Mouse (Mus musculus) CH12F3 (cell line): ENCODE results near the gene Fez2.

Source experiments
- in situ Hi-C: fragments of 300-500 bp; cut with MboI; formaldehyde crosslinking; loops from 2 replicates; pipeline ENCODE4 v1.14.3; 2020; ENCODE audit warnings: low sequenced_read_pairs

The Fez2 gene

DNA sequence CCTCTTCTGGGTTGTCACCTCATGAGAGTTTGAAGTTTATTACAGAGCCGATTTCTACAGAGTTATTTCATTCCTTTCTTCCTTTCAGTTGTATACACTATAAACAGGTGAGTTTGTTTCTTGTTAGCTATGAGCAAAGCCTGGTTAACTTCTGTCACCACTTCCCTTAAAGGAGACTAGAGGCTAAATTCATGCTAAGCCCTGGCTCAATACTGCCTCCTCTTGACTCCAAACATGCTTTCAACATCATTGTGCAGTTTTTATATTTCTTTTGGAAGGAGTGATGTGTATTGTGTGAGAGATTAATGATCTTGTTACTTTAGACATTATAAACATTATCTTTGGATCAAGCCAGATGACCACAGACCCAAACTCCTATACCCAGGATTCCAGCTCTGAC lies 47.5 kb downstream of the Fez2 start:
- in situ Hi-C loops, result no loop called here

DNA sequence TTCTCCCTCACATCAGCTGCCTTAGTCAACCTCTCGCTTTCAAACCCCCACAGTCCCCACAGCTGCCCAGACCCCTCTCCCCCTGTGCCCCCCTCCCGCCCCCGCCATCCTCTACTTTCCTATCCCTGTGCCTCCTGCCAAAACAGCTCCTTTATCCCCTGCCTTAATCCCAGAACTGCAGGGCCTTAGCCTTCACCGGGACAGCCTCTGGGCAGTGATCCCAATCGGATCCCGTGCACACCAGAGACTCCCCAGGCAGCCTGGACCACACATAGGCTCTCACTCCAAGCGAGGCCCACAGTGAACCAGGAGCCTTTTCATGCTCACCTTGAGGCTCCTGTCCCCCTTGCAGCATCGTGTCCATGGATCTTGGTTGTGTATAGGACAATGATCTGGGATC lies 49.5 kb downstream of the Fez2 start:
- in situ Hi-C loops, result no loop called here

DNA sequence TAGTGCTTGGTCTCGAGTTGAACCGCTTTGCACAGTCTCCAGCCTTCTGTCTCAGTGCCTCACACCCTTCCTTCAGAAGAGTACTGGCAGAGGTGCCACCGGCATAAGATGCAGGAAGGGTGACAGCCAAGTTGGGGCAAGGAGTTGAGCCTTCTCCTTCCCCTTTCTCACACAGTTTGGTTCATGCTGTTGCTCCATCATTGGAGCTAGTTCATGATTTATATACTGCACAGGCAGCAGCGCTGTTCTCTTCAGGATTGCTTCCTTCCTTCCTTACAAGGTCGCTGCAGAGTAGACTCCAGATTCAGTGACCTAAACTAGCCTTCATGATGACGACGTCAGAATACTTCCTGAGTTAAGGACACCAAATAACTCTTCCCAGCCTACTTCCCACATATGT lies 51.9 kb downstream of the Fez2 start:
- in situ Hi-C loops, result no loop called here

DNA sequence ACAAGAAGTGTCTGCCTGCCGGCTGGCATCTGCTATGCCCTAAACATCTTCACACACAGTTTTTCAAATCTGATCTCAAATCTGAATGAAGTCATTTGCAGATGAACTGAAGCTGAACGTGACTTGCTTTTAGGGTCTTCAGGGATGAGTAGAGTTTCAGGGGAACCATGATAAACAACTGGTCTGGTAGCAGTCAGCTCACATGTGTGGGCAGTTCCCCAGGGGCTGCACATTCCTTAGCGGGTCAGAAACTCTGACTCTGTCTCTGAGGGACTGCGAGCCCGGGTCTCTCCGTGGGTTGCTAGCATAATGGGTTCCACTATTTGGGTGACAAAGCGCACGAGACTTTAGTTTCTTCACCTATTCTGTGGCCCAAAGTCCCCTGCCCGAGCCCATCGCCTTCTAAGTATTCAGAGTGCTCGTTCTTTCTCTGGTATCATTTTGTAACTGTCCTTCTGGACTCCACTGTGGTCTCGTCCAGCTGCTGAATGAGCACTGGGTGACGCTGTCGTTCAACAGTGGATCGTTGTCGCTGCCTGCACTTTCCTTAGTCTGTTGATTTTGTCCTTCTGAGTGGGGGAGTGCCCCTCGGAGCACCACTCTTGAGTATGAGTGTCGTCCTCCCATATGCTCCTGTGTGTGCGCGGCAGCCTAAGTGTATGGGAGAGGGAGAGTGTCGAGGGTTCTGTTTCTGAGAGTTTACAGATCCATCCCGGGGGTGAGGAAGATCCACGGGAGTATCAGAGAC lies 53.2 kb downstream of the Fez2 start:
- in situ Hi-C loops, result no loop called here

DNA sequence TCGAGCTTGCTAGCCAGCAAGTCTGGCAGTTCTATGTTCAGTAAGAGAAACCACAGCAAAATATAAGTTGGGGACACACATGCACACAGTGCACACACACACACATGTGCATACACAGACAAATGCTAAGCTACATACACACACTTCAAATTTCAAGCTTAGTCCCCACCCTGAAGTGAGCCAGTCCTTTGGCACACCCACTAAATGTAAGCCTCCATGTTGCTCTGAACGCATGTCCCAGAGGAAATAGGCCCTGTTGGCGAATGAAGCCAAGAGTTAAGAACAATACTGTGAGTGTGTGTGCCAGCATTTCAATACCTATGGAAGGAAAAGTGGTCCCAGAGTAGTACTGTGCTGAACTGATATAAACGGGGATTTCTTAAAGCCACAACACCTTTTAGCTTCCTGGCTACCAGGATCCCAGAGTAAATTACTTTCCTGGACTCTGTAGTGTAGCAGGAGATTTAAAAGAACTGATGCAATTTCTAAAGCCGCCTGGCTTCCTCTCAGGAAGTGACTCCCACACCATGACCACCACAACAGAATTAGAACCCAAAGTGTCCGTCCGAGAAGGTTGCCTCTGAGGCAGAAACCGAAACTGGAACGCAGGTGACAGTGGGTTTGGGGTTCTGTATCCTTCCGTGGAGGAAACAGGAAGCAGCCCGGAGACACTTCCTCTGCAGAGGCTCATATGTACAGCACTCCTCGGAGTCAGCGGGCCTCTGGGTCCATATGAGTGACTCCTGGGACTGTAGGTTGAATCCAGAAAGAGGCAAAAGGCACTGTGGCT lies 55.8 kb downstream of the Fez2 start:
- in situ Hi-C loops, result no loop called here

DNA sequence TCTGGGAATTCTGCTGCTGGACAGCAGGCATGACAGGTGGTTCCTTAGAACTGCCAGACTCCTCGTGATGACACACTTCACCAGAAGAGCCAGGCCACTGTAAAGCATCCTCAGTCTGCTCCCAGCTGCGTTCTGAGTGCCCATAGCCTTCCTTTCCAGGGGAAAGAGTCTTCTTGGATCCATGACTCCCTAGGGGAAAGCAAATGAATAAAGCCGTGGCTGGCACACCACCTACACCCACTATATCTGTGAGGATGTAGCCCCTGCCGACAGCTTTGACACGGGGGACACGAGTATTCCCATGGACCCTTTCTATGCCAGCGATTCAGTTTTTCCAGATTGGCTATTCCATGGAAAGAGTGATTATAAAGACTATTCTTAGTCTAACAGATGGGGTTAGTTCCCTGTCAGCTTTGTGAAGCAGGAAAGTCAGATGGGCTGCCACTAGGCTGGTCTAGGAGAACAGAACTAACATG lies 59.7 kb downstream of the Fez2 start:
- in situ Hi-C loops, result no loop called here

DNA sequence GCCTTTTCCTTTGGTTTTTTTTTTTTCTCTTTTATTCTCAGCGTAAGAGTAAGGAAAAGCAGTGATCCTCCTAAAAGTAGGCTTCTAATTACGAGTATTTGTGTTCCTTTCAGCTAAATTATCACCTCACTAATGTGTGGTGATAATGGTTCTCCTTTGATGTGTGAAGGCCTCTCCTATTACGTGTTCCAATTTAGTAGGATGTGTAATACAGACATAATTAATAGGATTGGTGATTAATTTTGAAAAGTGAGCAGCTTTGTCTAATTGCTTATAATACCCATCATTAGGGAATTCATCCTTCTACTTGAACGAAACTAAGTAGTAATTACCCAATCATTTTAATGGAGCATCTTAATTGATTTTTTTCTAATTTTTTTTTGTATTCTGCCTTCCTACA lies 60.2 kb downstream of the Fez2 start:
- in situ Hi-C loops, result no loop called here

DNA sequence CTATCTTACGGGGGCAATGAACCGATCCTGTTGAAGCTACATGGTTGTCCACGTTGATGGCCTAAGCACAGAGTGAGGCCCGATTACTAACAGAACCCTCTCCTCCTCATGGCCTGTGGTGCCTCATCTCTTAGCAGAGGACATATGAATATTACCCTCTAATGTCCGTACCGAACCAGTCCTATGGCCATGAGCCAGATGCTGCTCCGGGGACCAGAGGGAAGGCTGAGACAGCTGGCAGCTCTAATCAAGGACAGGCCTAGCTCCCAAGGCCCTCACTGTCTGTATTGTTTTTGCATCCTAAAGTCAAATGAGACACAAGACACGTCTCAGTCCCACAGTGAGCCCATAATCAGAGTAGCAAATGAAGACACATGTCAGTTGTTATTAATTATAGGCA lies 62.3 kb downstream of the Fez2 start:
- in situ Hi-C loops, result no loop called here

DNA sequence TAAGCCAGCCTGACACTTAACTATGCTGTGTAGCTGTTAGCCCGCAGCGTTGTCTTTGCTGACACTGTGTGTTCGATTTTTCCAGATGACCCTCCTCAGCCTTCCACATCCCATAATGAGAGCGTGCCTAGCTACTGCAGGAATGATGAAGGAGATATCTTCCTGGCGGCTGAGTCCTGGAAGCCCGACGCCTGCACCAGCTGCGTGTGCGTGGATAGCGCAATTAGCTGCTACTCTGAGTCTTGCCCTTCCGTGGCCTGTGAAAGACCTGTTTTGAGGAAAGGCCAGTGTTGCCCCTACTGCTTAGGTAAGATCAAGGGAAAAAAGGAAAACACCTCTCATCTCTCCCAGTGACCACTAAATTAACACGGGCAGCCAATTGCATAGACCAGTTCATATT lies 63.1 kb downstream of the Fez2 start:
- in situ Hi-C loops, result no loop called here

DNA sequence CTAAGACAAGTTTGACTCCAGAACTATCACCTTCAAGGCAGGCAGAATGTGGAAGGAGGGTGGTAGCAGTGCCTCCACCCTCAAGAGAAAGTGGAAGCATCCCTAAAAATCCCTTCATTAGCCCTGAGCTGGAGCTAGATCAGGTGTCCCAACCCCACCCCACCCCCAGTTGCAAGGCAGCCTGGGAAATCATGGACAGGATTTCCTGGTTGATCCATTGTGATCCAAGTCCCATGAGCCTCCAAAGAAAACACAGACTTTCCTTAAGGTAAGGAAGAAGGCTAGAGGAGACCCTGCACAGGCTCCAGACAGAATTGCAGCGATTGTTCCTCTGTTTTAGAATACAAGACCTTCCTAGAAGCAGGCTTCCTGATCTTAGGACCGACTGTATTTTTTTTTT lies 63.5 kb downstream of the Fez2 start:
- in situ Hi-C loops, result no loop called here

DNA sequence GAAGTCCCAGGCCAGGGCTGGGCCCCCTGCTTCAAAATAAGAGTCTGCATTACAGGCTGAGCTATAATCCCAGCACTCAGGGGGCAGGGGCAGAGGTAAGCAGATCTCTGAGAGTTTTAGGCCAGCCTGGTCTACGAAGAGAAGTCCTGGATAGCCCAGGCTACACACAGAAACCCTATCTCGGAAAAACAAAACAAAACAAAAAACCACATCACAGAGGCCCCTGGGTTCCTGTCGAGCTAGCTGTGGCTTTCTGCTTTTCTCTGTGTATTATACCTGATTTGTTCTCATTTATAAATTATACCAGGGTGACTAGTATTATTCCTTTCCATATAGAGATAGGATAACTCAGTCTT lies 65.5 kb downstream of the Fez2 start:
- in situ Hi-C loops, result no loop called here

DNA sequence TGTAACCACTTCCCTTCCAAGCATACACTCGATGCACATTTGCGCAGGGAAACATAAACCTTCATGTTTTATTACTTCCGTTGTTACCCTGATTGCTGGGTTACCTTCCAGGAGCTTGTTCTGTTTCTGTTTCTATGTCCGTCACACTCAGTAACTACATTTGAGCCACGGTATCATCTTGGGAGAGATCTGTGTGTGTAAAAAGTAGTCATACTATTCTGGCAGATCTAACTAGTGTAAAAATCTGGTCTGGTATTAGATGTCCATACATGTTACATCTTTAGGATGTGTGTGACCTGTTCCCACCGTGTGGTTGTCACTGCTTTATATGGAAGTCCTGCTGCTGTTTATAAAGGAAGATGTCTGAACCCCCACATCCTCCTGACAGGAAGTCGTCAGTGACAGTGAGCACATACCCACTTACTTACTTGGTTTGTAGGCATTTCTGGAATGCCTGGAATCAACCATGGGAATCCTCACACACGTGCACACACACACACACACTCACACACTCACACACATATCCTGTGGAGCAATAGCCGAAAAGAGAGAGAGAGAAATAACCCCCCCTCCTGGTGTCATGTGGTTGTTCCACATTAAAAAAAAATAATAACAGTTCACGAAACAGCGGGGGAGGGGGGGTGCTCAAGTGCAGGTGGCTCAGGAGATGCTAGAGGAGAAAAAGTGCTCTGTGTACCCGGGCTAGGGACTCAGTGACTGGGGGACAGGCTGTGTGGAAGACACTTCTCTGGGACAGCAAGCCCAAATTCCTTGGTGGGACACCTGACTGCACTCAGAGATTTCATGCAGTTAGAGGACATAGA lies 66.1 kb downstream of the Fez2 start:
- in situ Hi-C loops, result no loop called here

DNA sequence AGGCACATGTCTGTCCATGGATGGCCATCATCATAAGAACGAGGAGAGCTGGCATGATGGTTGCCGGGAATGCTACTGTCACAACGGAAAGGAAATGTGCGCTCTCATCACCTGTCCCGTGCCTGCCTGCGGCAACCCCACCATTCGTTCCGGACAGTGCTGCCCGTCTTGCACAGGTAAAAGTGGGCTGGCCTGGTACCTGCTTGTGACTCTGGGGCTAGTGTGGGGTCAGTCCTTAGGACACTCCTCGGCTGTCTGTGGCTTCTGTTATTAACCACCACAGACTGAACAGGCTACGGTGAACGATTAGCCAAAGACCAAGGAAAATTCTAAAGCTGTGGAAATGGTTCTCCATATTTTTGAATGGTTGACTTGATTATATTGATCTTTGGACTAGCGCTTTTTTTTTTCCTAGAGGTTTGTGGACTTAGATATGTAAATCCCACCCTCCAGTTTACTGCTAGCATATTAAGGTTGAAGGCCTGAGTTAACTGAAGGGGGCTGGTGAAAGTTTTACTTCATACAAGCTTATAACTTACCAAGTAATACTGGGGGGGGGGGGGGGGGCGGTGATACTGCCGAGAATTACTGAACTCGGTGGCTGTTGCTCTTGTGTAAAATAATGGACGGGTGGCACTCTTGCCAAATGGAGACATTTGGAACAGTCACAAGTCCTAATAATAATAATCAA lies 70.7 kb downstream of the Fez2 start:
- in situ Hi-C loops, result no loop called here

DNA sequence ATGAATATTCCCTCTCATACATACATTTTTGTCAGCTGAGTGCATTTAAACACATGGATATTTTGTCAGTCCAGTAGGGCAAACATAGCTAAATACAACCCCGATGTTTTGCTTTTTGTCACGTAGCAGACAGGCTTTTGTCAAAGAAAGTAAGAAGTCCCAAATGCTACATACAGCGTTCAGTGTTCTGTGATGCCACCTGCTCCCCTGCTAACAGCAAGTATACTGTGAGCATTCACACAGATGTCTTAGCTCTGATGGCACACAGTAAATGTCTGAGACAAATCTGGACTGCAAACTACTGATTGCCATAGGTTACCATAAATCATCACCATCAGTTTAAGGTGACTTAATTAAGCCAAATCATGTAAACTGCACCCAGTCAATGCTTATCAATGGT lies 74.3 kb downstream of the Fez2 start:
- in situ Hi-C loops, result no loop called here

DNA sequence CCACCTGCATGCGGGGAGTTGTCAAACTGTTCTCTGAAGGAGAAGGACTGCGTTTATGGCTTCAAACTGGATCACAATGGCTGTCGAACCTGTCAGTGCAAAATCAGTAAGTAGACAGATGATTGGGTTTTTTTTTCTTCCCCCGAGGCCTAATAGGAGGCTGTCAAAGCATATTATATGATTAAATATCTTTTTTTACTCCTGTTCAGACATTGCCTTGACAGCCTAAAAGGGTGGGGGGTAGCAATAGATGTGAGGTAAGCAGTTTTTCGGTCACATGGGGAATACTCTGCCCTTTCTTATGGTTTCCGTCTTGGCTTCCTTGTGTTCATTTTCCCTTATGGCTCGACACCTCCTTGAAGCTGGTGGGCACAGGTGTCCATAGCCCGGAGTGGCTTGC lies 82.7 kb downstream of the Fez2 start:
- in situ Hi-C loops, result no loop called here

DNA sequence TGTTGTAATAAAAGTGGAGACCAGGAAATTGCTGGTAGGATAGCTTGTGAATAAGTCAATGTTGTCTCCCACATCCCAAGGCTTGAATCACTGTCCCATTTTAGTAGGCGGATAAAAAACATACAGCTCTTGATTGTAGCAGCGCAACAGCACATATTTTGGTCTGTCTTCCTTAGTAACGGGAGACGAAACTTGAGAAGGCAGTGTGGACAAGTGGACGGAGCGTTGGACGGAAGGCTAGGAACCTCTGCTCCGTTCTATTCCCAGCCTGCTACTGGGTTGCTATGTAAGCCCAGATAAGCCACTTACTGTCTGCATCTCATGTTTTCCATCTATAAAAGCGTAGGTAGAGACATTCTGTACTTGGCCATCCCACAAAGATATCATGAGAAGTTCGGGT lies 84.7 kb downstream of the Fez2 start:
- in situ Hi-C loops, result no loop called here

DNA sequence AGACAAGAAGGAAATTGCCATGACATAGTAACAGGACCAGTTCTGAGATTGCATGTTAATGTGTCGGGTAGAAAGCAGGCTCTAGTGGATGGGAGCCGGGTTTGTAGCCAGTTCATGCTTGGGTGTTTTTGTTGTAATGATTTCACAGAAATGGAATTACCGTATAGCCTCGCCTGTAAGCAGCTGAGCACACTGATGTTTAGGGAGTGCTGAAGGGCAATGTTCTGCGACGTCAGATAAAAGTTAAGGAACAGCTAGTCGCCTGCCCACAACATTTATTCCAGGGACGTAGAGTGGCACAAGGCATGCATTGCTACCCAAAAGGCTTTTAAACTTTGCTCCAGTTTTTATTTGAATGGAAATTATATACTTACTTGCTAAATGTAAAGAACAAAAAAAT lies 86.5 kb downstream of the Fez2 start:
- in situ Hi-C loops, result no loop called here

DNA sequence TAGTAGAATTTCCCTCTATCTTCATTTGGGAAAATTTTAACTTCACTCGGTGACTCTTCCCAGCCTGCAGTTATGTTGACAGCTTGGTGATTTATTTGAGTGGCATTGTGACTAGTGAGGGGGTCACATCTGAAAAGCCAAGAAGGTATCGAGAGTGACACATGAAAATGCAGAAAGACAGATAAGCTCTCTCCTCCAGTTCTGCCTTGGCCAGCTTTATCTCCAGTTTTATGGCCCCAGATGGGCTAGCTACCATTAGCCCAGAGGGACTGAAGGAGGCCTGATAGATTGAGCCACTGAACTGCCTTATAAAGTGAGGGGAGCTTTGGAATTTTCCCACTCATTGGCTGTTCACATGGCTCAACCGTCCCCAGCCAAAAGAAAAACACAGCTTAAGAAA lies 89.7 kb downstream of the Fez2 start:
- in situ Hi-C loops, result no loop called here

DNA sequence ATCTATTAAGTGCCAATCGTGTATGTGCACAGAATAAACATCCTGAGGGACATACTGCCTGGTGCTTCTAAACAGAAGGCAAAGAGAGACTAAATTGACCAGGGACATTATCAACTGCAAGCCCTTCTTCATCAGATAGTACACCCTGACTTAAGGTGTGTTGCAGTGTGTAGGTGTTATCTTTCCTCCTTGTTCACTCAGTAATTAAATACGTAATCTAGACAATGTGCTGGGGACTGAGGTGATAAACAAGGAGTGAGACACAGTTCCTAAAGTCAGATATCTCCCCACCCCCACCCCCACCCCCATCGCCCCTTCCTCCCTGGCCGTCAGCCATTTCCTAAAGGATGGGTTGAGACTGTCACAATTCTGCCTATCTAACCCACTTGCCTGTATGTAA lies 90.8 kb downstream of the Fez2 start:
- in situ Hi-C loops, result no loop called here

DNA sequence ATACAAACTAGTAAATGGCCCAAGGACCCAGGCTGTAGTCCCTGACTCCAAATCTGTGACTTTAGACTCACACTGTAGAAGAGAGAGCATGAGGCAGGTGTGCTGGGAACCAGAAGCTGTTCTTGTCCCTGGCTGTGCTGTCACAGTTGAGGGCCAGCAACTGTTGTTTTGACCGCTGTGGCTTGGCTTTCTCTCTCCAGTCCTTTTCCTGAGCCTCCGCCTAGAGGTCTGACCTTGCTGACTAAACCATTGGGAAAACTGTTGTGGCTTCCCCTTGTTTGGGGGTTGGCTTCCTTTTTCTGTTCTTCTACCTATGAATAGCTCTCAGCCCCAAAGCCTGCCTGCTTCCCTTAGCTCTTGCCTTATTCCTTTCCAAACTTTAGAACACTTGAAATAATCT lies 91.6 kb downstream of the Fez2 start:
- in situ Hi-C loops, result no loop called here

DNA sequence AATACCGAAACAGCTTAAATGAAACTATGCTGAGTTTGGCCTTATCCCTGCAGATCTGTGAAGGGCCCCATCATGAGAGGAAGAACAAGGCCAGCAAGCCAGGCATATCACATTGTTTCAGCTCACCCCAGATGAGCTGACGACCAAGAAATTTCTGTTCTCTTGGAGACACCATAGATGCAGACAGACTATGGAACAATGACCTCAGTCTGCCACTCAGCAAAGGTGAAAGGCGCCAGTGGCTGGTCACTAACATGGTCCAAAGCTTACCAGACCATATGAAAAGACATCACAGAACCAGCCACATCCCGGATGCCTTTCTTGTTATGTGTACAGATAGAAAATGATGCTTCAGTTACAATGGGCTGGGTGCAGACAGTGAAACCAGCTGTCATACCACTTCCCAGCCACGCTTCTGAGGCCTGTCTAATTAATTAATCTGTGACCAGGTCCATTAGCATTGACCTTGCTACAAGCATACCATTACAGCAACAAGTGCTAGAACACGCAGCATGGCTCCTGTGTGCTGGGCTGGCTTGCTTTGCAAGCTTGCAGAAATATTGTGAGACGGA lies 92.1 kb downstream of the Fez2 start:
- in situ Hi-C loops, result no loop called here
